Comparison of ENCODE assay signal across 50 mouse cellular contexts in the genomic region with DNA sequence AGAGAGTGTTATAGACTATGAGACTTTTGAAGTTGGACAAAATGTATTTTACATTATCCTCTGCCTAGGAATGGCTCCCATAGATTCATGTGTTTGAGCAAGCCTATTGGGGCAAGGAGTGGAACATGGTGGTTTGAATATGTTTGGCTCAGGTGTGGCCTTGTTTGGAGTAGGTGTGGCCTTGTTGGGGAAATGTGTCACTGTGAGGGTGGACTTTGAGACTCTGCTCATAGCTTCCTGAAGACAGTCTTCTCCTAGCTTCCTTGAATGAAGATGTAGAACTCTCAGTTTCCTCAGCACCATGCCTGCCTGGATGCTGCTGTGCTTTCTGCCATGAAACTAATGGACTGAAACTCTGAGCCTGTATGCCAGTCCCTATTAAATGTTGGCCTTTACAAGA. TPM values are rescaled to one million over a fixed set of nuclear protein-coding genes. Genes with fewer than 3 reads are reported as not detected.
"Had no signal": no experiment of that assay in that cellular context is flagged by ENCODE, and none has a peak within 500 bp of the region (broad histone marks: within the 10 kb centered on the region; RNA-seq: fewer than 3 reads in every experiment).

No protein-coding gene starts in this region.

- H3K4me1 ChIP-seq: heart, embryonic 10.5 days; heart, embryonic 12.5 days; heart, embryonic 15.5 days; hindbrain, embryonic 10.5 days; hindbrain, embryonic 12.5 days; hindbrain, embryonic 13.5 days; hindbrain, embryonic 15.5 days; kidney, embryonic 15.5 days had no signal

- ATAC-seq: hindbrain, embryonic 16.5 days; hindbrain, postnatal 0 days; inflammation-experienced regulatory T-cells, adult 6 months had no signal

- H3K36me3 ChIP-seq: heart, embryonic 10.5 days; heart, embryonic 12.5 days; heart, embryonic 13.5 days; heart, embryonic 15.5 days; hindbrain, embryonic 10.5 days; hindbrain, embryonic 12.5 days; hindbrain, embryonic 13.5 days; hindbrain, embryonic 15.5 days; kidney, embryonic 15.5 days had no signal

- H3K4me3 ChIP-seq: heart, embryonic 10.5 days; heart, embryonic 12.5 days; heart, embryonic 13.5 days; heart, embryonic 15.5 days; hindbrain, embryonic 10.5 days; hindbrain, embryonic 12.5 days; hindbrain, embryonic 13.5 days; hindbrain, embryonic 15.5 days; kidney, embryonic 15.5 days; layer of hippocampus, adult 2 months; left cerebral cortex, adult 2 months had no signal

- H3K27ac ChIP-seq: heart, embryonic 10.5 days; heart, embryonic 13.5 days; heart, embryonic 15.5 days; hindbrain, embryonic 10.5 days; hindbrain, embryonic 12.5 days; hindbrain, embryonic 13.5 days; hindbrain, embryonic 14.5 days; hindbrain, embryonic 15.5 days; hindbrain, postnatal 0 days; kidney, embryonic 15.5 days; kidney, postnatal 0 days; layer of hippocampus, adult 2 months; left cerebral cortex, adult 2 months had no signal

- DNase-seq: heart, postnatal 10 days; heart, postnatal 14 days; heart, postnatal 36 days; heart, postnatal 4 days; kidney, adult 11 months; kidney, adult 18-20 months; kidney, adult 2 months; kidney, adult 8-10 months; kidney, adult 9 months; kidney, postnatal 10 days; kidney, postnatal 14 days; kidney, postnatal 25 days; kidney, postnatal 36 days; kidney, postnatal 4 days; layer of hippocampus, adult 9-11 months; layer of hippocampus, postnatal 36 days had no signal

- H3K4me2 ChIP-seq: heart, embryonic 11.5 days; heart, embryonic 12.5 days; heart, embryonic 13.5 days; heart, embryonic 15.5 days; hindbrain, embryonic 12.5 days; hindbrain, embryonic 13.5 days; hindbrain, embryonic 14.5 days; hindbrain, embryonic 15.5 days; kidney, embryonic 15.5 days had no signal

- H3K9ac ChIP-seq: heart, embryonic 12.5 days; heart, embryonic 13.5 days; heart, embryonic 15.5 days; hindbrain, embryonic 12.5 days; hindbrain, embryonic 13.5 days; hindbrain, embryonic 14.5 days; hindbrain, embryonic 15.5 days; kidney, embryonic 15.5 days had no signal

- H3K9me3 ChIP-seq: heart, embryonic 10.5 days; heart, embryonic 12.5 days; heart, embryonic 13.5 days; heart, embryonic 15.5 days; hindbrain, embryonic 10.5 days; hindbrain, embryonic 12.5 days; hindbrain, embryonic 13.5 days; hindbrain, embryonic 15.5 days; kidney, embryonic 15.5 days had no signal

- H3K27me3 ChIP-seq: heart, embryonic 12.5 days; heart, embryonic 13.5 days; heart, embryonic 15.5 days; hindbrain, embryonic 12.5 days; hindbrain, embryonic 15.5 days; kidney, embryonic 15.5 days had no signal

RNA-seq across cellular contexts. Expression of a gene that starts 3.9 kb away (rescaled TPM):
- total RNA-seq: heart, postnatal 10 days; heart, postnatal 14 days; heart, postnatal 25 days; heart, postnatal 36 days; heart, postnatal 4 days; hematopoietic stem cell, adult 5-6 weeks; hindbrain, postnatal 0 days; layer of hippocampus, adult 18-20 months; layer of hippocampus, adult 2 months; layer of hippocampus, adult 8-10 months; layer of hippocampus, postnatal 10 days; layer of hippocampus, postnatal 14 days; layer of hippocampus, postnatal 25 days; layer of hippocampus, postnatal 36 days; left cerebral cortex, adult 18-20 months; left cerebral cortex, adult 2 months; left cerebral cortex, adult 8-10 months had no signal
- polyA plus RNA-seq: heart, embryonic 10.5 days; heart, embryonic 11.5 days; heart, embryonic 12.5 days; heart, embryonic 13.5 days; heart, embryonic 14.5 days; heart, embryonic 15.5 days; heart, embryonic 16.5 days; heart, postnatal 0 days; hindbrain, embryonic 10.5 days; hindbrain, embryonic 11.5 days; hindbrain, embryonic 12.5 days; hindbrain, embryonic 13.5 days; hindbrain, embryonic 14.5 days; hindbrain, embryonic 15.5 days; hindbrain, embryonic 16.5 days; hindbrain, postnatal 0 days; inflammation-experienced regulatory T-cells, adult 6 months; intestine, embryonic 14.5 days; kidney, adult 2 months; kidney, embryonic 14.5 days; kidney, embryonic 15.5 days; kidney, embryonic 16.5 days; kidney, postnatal 0 days; large intestine, adult 2 months had no signal

RNA-seq across cellular contexts. Expression of a gene that starts 38.7 kb away (rescaled TPM):
- total RNA-seq: heart, postnatal 10 days; heart, postnatal 14 days; heart, postnatal 25 days; heart, postnatal 36 days; heart, postnatal 4 days; hematopoietic stem cell, adult 5-6 weeks; layer of hippocampus, adult 18-20 months; layer of hippocampus, adult 2 months; layer of hippocampus, adult 8-10 months; layer of hippocampus, postnatal 10 days; layer of hippocampus, postnatal 14 days; layer of hippocampus, postnatal 25 days; layer of hippocampus, postnatal 36 days; left cerebral cortex, adult 2 months had no signal
- polyA plus RNA-seq: heart, embryonic 10.5 days; heart, embryonic 11.5 days; heart, embryonic 12.5 days; heart, embryonic 13.5 days; heart, embryonic 14.5 days; heart, embryonic 15.5 days; heart, postnatal 0 days; hindbrain, embryonic 10.5 days; hindbrain, embryonic 13.5 days; inflammation-experienced regulatory T-cells, adult 6 months; large intestine, adult 2 months had no signal

RNA-seq across cellular contexts. Expression of a gene that starts 58.1 kb away (rescaled TPM):
- total RNA-seq: heart, postnatal 10 days; heart, postnatal 14 days; heart, postnatal 25 days; heart, postnatal 36 days; heart, postnatal 4 days; hematopoietic stem cell, adult 5-6 weeks; hindbrain, postnatal 0 days; layer of hippocampus, adult 18-20 months; layer of hippocampus, adult 2 months; layer of hippocampus, adult 8-10 months; layer of hippocampus, postnatal 10 days; layer of hippocampus, postnatal 14 days; layer of hippocampus, postnatal 25 days; layer of hippocampus, postnatal 36 days; left cerebral cortex, adult 18-20 months; left cerebral cortex, adult 2 months; left cerebral cortex, adult 8-10 months had no signal
- polyA plus RNA-seq: heart, embryonic 10.5 days; heart, embryonic 11.5 days; heart, embryonic 12.5 days; heart, embryonic 13.5 days; heart, embryonic 14.5 days; heart, embryonic 15.5 days; heart, embryonic 16.5 days; heart, postnatal 0 days; hindbrain, embryonic 10.5 days; hindbrain, embryonic 11.5 days; hindbrain, embryonic 12.5 days; hindbrain, embryonic 13.5 days; hindbrain, embryonic 14.5 days; hindbrain, embryonic 15.5 days; hindbrain, embryonic 16.5 days; hindbrain, postnatal 0 days; inflammation-experienced regulatory T-cells, adult 6 months; intestine, embryonic 14.5 days; kidney, adult 2 months; kidney, embryonic 14.5 days; kidney, embryonic 15.5 days; kidney, embryonic 16.5 days; kidney, postnatal 0 days had no signal
